Mouse (Mus musculus): ENCODE results near the gene Slc26a3. TPM values are rescaled to one million over a fixed set of nuclear protein-coding genes. Genes with fewer than 3 reads are reported as not detected.
"Not testable (repeated sequence)": the region's sequence is repeated elsewhere in the genome, so short reads cannot be mapped to it uniquely, and the experiment has no call there.

Slc26a3 gene
- total RNA-seq, 2 experiments from 2014 or later, result 0.30 TPM; not detected in 1

- no peak for DNase-seq (ENCODE audit: low spot score in 2 of 2)
Observed at GRCm38 (mm10) chr12:31415971-31416370, 25.3 kb downstream of the Slc26a3 start.

GRCm38 (mm10) chr12:31421901-31422574 lies 31.4 kb downstream of the Slc26a3 start:
- DNase-seq (ENCODE audit: low spot score in 2 of 2), result no peak

GRCm38 (mm10) chr12:31437791-31438190 lies 47.1 kb downstream of the Slc26a3 start:
- no peak for DNase-seq (ENCODE audit: low spot score in 2 of 2)

- no peak for DNase-seq (ENCODE audit: low spot score in 2 of 2)
Observed at GRCm38 (mm10) chr12:31439612-31440011, 48.9 kb downstream of the Slc26a3 start.

- no peak for DNase-seq (ENCODE audit: low spot score in 2 of 2)
Observed at GRCm38 (mm10) chr12:31444131-31444546, 53.5 kb downstream of the Slc26a3 start.

- no peak for DNase-seq (ENCODE audit: low spot score in 2 of 2)
Observed at GRCm38 (mm10) chr12:31444827-31445226, 54.2 kb downstream of the Slc26a3 start.

- DNase-seq (ENCODE audit: low spot score in 2 of 2), result no peak
Observed at GRCm38 (mm10) chr12:31449341-31449740, 58.7 kb downstream of the Slc26a3 start.

- no peak for DNase-seq (ENCODE audit: low spot score in 2 of 2)
Observed at GRCm38 (mm10) chr12:31456271-31456670, 65.6 kb downstream of the Slc26a3 start.

- no peak for DNase-seq (ENCODE audit: low spot score in 2 of 2)
Observed at GRCm38 (mm10) chr12:31458474-31458873, 67.8 kb downstream of the Slc26a3 start.

- DNase-seq (ENCODE audit: low spot score in 2 of 2), result not testable (repeated sequence)
Observed at GRCm38 (mm10) chr12:31460270-31460669, 69.6 kb downstream of the Slc26a3 start.

- DNase-seq (ENCODE audit: low spot score in 2 of 2), result no peak
Observed at GRCm38 (mm10) chr12:31461371-31461770, 70.7 kb downstream of the Slc26a3 start.

- DNase-seq (ENCODE audit: low spot score in 2 of 2), result no peak
Observed at GRCm38 (mm10) chr12:31462615-31463014, 71.9 kb downstream of the Slc26a3 start.

- DNase-seq (ENCODE audit: low spot score in 2 of 2), result not testable (repeated sequence)
Observed at GRCm38 (mm10) chr12:31478182-31478581, 87.5 kb downstream of the Slc26a3 start.

- DNase-seq (ENCODE audit: low spot score in 2 of 2), result no peak
Observed at GRCm38 (mm10) chr12:31486431-31486830, 95.8 kb downstream of the Slc26a3 start.

- DNase-seq (ENCODE audit: low spot score in 2 of 2), result no peak
Observed at GRCm38 (mm10) chr12:31498936-31499313, 108.3 kb downstream of the Slc26a3 start.

- DNase-seq (ENCODE audit: low spot score in 2 of 2), result peak; percentile 96 to 97
Observed at GRCm38 (mm10) chr12:31499314-31500131, 108.9 kb downstream of the Slc26a3 start, which contains the start of gene Cbll1. Gene Cbll1 (minus strand): TSS chr12:31499616.

GRCm38 (mm10) chr12:31500196-31500595 lies 109.5 kb downstream of the Slc26a3 start:
- peak in 1 of 2 experiments; percentile 11 for DNase-seq (ENCODE audit: low spot score in 2 of 2)

- DNase-seq (ENCODE audit: low spot score in 2 of 2), result no peak
Observed at GRCm38 (mm10) chr12:31501266-31501665, 110.6 kb downstream of the Slc26a3 start.

GRCm38 (mm10) chr12:31503211-31503610 lies 112.5 kb downstream of the Slc26a3 start:
- no peak for DNase-seq (ENCODE audit: low spot score in 2 of 2)

- peak in 1 of 2 experiments; percentile 29 for DNase-seq (ENCODE audit: low spot score in 2 of 2)
Observed at GRCm38 (mm10) chr12:31507718-31508364, 117.2 kb downstream of the Slc26a3 start.

GRCm38 (mm10) chr12:31508496-31508895 lies 117.8 kb downstream of the Slc26a3 start:
- DNase-seq (ENCODE audit: low spot score in 2 of 2), result no peak

GRCm38 (mm10) chr12:31511218-31511617 lies 120.5 kb downstream of the Slc26a3 start:
- no peak for DNase-seq (ENCODE audit: low spot score in 2 of 2)
